Mouse (Mus musculus) lung, adult 2 months (tissue): Measurements from ENCODE around the gene Prss28.

Experiments
- CTCF ChIP-seq: fragments of 200-500 bp; IDR thresholded peaks from 2 replicates; pipeline ENCODE4 v1.5.1; 2011; ENCODE audit warnings: mild to moderate bottlenecking, low read length, control low read depth; ENCODE audit not compliant: insufficient read depth
- POLR2A ChIP-seq: fragments of 200-500 bp; IDR thresholded peaks from 2 replicates; pipeline ENCODE4 v1.6.1; 2011; ENCODE audit warnings: low read depth, mild to moderate bottlenecking, control low read depth, low read length, borderline replicate concordance; ENCODE audit errors: extremely low read depth

GRCm38 (mm10) chr17:25290411-25290810, 18.0 kb upstream of the Prss28 start:
- TF ChIP-seq POLR2A, result no peak
- TF ChIP-seq CTCF, result no peak
